Mouse (Mus musculus): ENCODE measurements at regions not wholly inside any gene's neighbourhood (a gene's known extent, or its start where the extent isn't known, plus 50 kb on each side); places are given as distances from the start of the nearest gene placed in this dataset.

- intact Hi-C loops (cut with DNase I): no loop called here
Observed at GRCm38 (mm10) chr6:66382347-66383010, 152.7 kb upstream of the Mad2l1 start.

GRCm38 (mm10) chr6:66395147-66395546 lies 140.0 kb upstream of the Mad2l1 start:
- intact Hi-C loops (cut with DNase I): no loop called here

- intact Hi-C loops (cut with DNase I): no loop called here
Observed at GRCm38 (mm10) chr6:66397411-66397810, 137.8 kb upstream of the Mad2l1 start.

- intact Hi-C loops (cut with DNase I): no loop called here
Observed at GRCm38 (mm10) chr6:66398674-66399073, 136.5 kb upstream of the Mad2l1 start.

GRCm38 (mm10) chr6:66399091-66399755 lies 136.0 kb upstream of the Mad2l1 start:
- intact Hi-C loops (cut with DNase I): no loop called here

- intact Hi-C loops (cut with DNase I): no loop called here
Observed at GRCm38 (mm10) chr6:66401468-66401867, 133.7 kb upstream of the Mad2l1 start.

- intact Hi-C loops (cut with DNase I): no loop called here
Observed at GRCm38 (mm10) chr6:66401868-66402440, 133.2 kb upstream of the Mad2l1 start.

- intact Hi-C loops (cut with DNase I): no loop called here
Observed at GRCm38 (mm10) chr6:66414822-66415221, 120.4 kb upstream of the Mad2l1 start.

GRCm38 (mm10) chr6:66419452-66420041 lies 115.6 kb upstream of the Mad2l1 start:
- intact Hi-C loops (cut with DNase I): no loop called here

GRCm38 (mm10) chr6:66428370-66428769 lies 106.8 kb upstream of the Mad2l1 start:
- intact Hi-C loops (cut with DNase I): no loop called here

GRCm38 (mm10) chr6:66450408-66450807 lies 84.8 kb upstream of the Mad2l1 start:
- intact Hi-C loops (cut with DNase I): loop anchor here (10.0 kb wide), 1 partner anchor 596 kb away; no protein-coding TSS in a partner anchor

- intact Hi-C loops (cut with DNase I): loop anchor here (10.0 kb wide), 1 partner anchor 603 kb away; no protein-coding TSS in a partner anchor
Observed at GRCm38 (mm10) chr6:66458172-66458571, 77.0 kb upstream of the Mad2l1 start.

- intact Hi-C loops (cut with DNase I): no loop called here
Observed at GRCm38 (mm10) chr6:66464540-66464939, 70.7 kb upstream of the Mad2l1 start.

GRCm38 (mm10) chr6:66465137-66465853 lies 69.9 kb upstream of the Mad2l1 start:
- intact Hi-C loops (cut with DNase I): loop anchor here (5.0 kb wide), 2 partner anchors 813 to 953 kb away; no protein-coding TSS in a partner anchor

GRCm38 (mm10) chr6:66466757-66467156 lies 68.4 kb upstream of the Mad2l1 start:
- intact Hi-C loops (cut with DNase I): loop anchor here (5.0 kb wide), 2 partner anchors 814 to 954 kb away; no protein-coding TSS in a partner anchor

GRCm38 (mm10) chr6:66470627-66471249 lies 64.5 kb upstream of the Mad2l1 start:
- intact Hi-C loops (cut with DNase I): loop anchor here (10.0 kb wide), 1 partner anchor 606 kb away; no protein-coding TSS in a partner anchor

- intact Hi-C loops (cut with DNase I): loop anchor here (10.0 kb wide), 1 partner anchor 607 kb away; no protein-coding TSS in a partner anchor
Observed at GRCm38 (mm10) chr6:66471786-66472185, 63.4 kb upstream of the Mad2l1 start.

- intact Hi-C loops (cut with DNase I): loop anchor here (10.0 kb wide), 1 partner anchor 608 kb away; no protein-coding TSS in a partner anchor
Observed at GRCm38 (mm10) chr6:66472697-66473096, 62.5 kb upstream of the Mad2l1 start.

GRCm38 (mm10) chr6:66477575-66477974 lies 57.6 kb upstream of the Mad2l1 start:
- intact Hi-C loops (cut with DNase I): loop anchor here (10.0 kb wide), 1 partner anchor 613 kb away; no protein-coding TSS in a partner anchor

- intact Hi-C loops (cut with DNase I): loop anchor here (10.0 kb wide), 1 partner anchor 614 kb away; no protein-coding TSS in a partner anchor
Observed at GRCm38 (mm10) chr6:66478326-66478964, 56.7 kb upstream of the Mad2l1 start.

Measured in adrenal gland (tissue).